Mouse (Mus musculus) lung, postnatal 4 days (tissue): ENCODE results near the gene BC004004.
"Not testable (repeated sequence)": the region's sequence is repeated elsewhere in the genome, so short reads cannot be mapped to it uniquely, and the experiment has no call there.

Source experiments
- DNase-seq, 2 experiments: peaks; one replicate each; pipeline ENCODE4 v3.0.0; 2021

The BC004004 gene

DNA sequence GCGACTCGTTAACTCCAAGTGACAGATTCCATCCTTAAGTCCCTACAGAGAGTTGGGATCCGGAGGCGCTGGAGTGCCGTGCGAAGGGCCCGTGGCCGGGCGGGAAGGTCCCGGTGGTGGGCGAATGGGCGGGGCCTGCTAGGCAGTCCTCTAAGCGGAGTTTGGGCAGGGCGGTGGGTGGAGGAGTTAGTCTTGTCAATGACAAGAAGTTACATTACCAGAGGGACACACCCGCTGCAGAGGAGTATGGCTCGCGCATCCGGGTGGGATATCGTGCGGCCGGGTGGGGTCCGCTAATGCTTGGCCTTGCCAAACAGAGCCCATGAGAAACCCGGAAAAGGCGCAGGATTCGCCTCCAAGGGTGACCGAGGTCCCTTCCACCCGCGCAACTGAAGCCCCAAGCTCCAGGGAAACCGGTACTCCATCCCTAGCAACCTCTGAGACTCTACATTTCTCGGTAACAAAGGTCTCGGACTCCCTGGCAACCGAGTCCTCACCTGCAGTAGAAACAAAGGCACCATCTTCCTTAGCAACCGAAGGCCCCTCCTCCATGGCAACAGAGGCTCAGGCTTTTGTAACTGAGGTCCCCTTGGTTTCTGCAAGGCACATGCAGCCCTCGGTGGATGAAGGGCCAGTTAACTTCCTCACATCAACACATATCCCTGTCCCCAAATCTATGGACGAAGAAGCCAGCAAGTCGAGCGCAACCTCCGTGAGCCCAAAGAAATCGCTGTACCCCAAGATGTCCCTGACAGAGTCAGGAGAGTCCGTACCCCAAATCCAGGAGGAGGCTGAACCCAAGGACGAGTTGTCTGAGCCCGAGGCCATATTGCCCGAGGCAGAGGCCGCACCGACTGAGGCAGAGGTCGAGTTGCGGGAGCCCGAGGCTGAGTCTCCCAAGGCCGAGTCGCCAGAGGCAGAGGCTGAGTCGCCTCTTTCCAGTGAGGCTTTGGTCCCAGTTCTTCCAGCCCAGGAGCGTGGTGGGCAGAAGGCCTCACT is 58.2 kb downstream of the BC004004 start:
- peak; percentile 54 to 72 for DNase-seq

GRCm38 (mm10) chr17:29327691-29328090 is 59.1 kb downstream of the BC004004 start:
- no peak for DNase-seq

GRCm38 (mm10) chr17:29330221-29330620 is 61.6 kb downstream of the BC004004 start:
- DNase-seq, result no peak

GRCm38 (mm10) chr17:29330671-29331410 is 62.3 kb downstream of the BC004004 start:
- DNase-seq, result no peak

DNA sequence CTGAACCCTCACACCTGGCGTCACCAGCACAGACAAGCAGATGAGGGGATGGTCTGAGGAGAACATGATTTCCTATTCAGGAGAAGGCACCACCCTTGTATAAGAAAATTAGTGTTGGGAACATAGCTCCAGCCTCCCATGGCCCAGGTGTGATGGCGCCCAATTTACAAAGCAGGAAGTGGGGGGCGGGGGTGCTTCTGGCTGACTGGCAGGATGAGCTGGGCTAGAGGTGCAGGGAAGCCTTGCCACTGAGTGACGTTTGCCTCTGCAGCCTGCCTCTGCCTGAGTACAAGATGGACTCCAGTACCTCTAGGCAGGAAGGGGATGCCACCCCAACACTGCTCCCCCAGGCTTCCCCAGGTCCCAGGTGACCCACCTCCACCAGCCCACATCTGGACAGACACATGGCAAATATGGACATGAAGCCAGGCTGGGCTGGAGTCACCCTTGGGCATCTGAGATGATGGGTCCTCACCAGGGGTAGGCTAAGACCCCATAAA is 63.6 kb downstream of the BC004004 start:
- DNase-seq, result no peak

- DNase-seq, result peak in 1 of 2 experiments; percentile 58
Measured at GRCm38 (mm10) chr17:29336266-29336990, 67.8 kb downstream of the BC004004 start.

DNA sequence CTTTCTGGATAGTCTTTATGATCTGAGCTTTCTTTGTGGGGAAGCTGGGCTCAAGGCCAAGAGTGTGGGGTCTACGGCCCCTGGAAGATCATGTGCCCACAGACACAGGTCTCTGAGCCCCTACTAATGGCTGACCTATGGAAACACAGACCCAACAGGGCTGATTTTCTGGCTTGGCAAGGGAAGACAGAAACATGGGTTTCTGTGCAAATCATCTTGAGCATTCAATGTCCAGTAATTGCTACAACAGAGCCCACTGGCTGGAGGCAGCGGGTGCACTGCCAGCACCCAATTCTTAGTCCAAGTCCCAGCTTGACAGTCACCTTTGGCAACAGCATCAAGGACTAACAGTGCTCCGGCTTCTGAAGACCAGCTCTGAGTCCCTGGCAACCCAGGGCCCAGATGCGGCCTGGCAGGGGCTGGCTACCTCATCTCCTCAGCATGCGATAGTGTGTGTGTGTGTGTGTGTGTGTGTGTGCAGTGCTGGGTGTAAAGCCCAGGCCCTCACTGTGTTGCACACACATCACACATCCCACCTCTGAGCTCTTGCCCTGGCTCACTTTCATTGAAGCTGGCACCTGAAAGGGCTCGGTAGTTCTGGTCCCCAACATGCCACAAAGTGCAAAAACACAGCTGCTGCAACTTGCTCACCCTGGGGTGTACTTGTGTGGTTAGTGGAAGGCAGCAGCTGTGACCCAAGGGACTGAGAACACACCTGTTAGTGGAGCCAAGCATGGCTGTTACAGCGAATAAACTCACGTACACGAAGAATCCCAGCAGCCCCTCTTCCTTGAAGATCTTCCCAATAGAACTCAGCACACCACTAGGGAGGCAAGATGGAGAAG is 69.6 kb downstream of the BC004004 start:
- no peak for DNase-seq

DNA sequence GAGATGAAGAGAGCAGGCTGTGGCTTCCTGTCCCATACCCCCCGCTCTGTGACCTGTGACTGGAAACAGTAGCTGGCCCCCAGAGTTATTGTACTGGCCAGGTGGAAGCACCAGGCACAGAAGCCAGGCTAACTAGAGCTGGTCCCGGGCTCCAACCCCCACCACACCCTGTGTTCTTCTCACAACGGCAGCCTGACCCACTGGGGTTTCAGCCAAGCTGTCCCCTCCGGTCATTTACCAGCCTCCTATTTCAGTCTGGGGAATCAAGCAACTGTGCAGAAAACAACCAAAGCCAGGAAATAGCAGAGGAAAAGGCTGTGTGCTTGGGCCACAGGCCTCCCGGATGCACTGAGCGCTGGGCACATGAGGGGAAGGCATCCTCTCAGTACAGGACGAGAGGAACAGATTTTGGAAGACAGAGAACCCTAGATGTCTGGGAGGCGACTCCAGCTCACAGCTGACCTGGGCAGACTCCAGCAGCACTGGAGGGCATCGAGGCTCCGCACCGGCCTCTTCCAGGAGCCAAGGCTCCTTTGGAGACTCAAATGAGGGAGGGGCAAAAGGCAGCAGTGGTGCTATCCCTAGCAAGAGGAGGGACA is 70.7 kb downstream of the BC004004 start:
- DNase-seq, result peak in 1 of 2 experiments; percentile 59

- peak; percentile 36 to 78 for DNase-seq
Measured at GRCm38 (mm10) chr17:29340406-29341261, 72.0 kb downstream of the BC004004 start.

DNA sequence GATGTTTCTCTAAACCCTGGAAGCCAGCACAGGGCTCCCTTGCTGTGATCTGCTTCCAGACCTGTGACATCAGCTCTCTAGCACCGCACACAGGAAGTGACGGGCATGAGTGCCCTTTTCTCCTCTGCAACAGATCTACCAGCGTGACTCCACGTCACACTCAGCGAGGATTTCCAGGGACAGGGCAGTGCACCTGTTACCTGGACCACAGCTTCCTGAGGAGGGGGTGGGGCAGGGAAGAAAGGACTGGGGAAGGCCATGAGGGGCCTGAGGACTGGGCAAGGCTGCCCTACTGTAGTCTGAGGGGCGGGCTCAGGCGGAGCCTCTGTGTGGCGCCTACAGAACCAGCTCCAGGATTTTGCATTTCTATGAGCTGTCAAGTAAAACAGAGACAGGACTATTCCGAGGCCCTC is 73.0 kb downstream of the BC004004 start:
- peak; percentile 70 to 78 for DNase-seq

DNA sequence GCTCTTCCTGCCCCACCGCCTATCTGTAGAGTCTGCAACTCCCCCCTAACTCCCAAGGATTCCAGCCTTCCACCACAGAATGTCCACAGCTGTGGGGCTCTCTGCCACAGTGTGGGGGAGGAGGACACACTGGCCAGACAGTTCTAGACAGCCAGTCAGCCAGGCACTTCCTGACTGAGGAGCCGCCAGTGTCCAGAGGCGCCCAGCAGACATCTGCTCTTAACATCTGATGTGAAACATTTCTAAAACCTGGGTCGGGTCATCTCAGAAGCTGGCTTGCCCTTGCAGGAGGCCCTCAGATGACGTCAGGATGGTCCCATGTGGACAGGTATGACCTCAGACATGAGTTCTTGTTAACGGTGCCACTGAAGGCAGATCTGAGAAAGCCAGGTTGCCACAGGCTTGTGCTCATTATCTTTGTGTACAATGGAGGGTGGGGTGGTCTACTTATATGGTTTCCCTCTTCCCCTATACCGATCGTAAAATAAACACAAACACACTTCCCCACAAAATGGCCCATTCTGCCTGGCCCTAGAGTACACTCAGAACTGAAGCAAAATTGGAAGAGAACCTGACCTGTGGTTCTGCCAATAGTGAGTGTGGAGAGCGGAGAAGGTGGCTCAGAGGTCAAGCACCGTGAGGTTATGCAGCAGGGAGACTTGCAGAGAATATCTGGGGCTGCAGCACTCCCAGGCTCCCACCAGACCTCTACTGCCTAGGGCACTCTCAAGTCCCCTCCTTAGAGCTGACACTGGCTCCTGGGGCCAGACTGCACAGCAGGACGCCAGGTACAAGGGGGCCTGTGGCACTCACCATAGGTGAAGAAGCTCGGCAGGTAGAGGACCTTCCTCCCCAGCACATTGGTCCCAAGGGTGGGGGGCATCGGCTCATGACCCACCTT is 73.7 kb downstream of the BC004004 start:
- peak; percentile 66 to 89 for DNase-seq

- DNase-seq, result no peak
Measured at GRCm38 (mm10) chr17:29343241-29343640, 74.7 kb downstream of the BC004004 start.

GRCm38 (mm10) chr17:29345272-29345671 is 76.7 kb downstream of the BC004004 start:
- no peak for DNase-seq

DNA sequence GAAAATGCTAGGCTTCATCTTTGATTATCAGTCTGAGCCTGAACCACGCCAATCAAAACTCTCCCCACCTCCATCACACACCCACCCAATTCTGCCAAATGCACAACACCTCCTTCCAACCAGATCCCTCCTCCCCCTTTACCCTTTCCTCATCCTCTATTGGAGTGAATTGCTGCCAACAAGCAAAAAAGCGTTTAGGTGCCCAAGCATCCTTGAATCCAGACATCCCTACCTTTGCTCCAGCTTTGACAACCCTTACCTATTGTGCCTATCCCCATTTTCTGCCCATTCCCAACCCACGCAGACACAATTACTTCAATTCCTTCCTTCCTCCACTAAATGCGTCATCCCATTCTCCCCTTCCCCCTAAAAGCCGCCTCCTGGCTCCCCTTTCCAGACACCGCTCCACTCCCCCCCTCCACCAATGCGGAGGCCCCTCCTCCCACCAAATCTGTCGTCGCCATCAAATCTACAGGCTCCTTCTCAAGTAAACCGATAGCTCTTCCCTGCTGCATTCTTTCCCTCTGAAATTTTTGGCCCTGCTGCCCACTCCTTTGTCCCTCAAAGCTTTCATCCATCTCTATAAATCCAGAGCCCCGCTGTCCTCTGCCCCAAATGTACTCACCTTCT is 78.0 kb downstream of the BC004004 start:
- DNase-seq, result peak; percentile 62 to 63

DNA sequence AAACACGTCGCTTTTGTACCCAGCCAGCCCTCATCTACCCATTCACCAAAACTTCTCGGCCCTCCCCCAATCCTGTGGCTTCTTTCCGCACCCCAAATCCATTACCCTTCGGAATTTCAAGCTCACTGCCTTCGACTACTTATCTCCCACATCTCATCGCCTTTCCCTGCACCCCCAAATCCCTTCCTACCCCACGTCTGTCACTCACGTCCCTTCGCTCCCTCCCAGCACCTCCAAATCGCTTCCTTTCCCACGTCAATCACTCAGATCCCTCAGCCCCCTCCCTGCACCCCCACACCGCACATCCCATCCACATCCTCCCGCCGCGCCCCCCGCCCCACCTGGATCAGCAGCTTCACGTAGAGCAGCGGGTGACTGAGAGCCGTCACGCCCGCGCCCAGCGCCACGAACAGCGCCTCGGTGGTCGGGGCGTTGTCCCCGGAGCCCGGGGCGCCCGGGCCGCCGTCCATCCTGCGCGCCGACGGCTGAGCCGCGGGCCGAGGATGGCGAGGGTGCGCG is 78.6 kb downstream of the BC004004 start:
- DNase-seq, result peak in 1 of 2 experiments; percentile 27

DNA sequence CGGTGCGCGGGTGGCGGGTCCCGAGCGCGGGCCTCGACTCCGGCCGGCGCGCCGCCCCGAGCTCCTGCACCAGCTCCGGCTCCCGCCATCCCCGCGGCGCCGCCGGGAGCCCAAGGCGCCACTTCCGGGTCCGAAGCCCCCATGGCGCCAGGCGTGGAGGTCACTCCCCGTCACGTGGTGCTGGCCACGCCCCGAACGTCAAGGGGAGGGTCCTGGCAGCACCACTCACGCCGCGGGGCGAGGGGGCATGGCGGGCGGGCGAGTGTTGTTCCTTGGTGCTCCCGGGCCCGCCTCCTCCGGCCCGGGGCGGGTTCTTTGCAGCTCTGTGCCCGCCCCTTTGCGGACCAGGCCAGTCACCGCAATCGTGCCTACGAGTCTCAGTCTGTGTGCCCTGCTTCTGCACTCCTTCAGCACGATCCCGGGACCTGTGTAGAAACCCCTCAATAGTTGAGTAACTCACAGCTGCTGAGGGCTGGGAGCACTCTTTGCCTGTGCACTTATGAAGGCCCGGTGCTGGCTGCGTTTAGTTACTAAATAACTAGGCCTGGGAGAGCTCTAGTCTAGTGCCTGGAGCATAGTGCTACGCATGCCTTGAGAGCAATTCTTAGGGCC is 79.2 kb downstream of the BC004004 start, which contains the start of gene Mtch1:
Gene Mtch1, minus strand, starts transcription at position 290 of the 612 bp plus-strand sequence.
- DNase-seq, result peak; percentile 100

DNA sequence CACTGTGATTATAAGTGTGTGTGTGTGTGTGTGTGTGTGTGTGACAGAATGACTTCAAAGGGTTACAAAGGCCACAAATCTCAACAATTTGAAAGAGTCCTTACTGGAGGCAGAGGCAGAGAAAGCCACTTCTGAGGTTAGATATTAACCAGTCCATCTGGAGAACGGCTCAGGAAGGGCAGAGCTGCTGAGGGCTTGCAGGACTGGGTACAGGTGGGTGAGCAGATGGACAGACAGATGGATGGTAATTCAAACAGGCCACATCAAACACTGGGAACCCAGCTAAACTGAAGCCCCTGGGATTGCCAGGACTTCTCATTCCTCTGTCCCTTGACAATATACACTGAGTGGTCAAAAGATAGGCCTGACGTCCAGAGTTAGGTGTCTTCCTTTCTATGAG is 80.4 kb downstream of the BC004004 start:
- no peak for DNase-seq

GRCm38 (mm10) chr17:29351056-29351455 is 82.5 kb downstream of the BC004004 start:
- DNase-seq, result not testable (repeated sequence)
